Mouse (Mus musculus) erythroblast, embryonic 14.5 days (primary cell): ENCODE results near the gene Naip1.
"Not testable (repeated sequence)": the region's sequence is repeated elsewhere in the genome, so short reads cannot be mapped to it uniquely, and the experiment has no call there.

Experiments used
- GATA1 ChIP-seq: IDR thresholded peaks from 2 replicates; pipeline ENCODE4 v1.6.1; 2012; ENCODE audit warnings: low read length, inconsistent platforms, mixed read lengths
- TAL1 ChIP-seq: IDR thresholded peaks from 3 replicates; pipeline ENCODE4 v1.6.1; 2012; ENCODE audit warnings: low read length, inconsistent platforms, mixed read lengths

DNA sequence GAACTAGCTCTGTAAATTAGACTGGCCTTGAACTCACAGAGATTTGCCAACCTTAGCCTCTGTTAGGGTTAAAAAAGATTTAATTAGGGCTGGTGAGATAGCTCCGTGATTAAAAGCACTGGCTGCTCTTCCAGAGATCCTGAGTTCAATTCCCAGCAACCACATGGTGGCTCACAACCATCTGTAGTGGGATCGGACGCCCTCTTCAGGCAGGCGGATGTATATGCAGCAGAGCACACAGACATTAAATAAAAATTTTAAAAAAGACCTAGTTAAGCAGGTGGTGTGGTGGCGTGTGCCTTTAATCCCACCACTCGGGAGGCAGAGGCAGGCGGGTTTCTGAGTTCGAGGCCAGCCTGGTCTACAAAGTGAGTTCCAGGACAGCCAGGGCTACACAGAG is 41.7 kb upstream of the Naip1 start:
- not testable (repeated sequence) for TF ChIP-seq TAL1, GATA1
